Mouse (Mus musculus): ENCODE measurements around the gene Sec24a.

DNA sequence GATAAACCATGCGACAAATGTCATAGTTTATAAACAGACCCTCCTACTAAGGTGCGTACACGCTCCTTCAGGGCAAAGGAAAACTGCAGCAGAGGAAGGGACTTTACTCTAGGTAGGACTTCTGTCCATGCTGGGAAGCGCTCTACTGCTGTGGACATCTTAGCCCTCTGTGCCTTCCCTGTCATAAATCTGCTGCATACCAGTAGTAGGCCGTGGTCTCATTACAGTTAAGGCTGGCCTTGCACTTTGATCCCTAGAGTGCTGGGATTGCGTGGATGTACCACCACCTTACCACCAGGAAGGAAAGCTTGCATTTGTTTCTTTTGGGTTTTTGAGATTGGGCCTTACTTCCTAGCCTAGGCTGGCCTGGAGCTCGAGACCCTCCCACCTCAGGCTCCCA, 27.2 kb upstream of the Sec24a start:
- TF ChIP-seq CTCF (IDR thresholded peaks at IDR 0.05; ENCODE audit: control insufficient read depth, insufficient read depth, insufficient replicate concordance, low read depth, low read length) (no peak), POLR2A (IDR thresholded peaks at IDR 0.05; ENCODE audit: control insufficient read depth, low read depth, low read length) (no peak)

Data from testis, adult 2 months (tissue).